Mouse (Mus musculus): Measurements from ENCODE around the gene Arl15. TPM values are rescaled to one million over a fixed set of nuclear protein-coding genes. Genes with fewer than 3 reads are reported as not detected.

The Arl15 gene
- polyA plus RNA-seq (2012), result 2.3 and 2.8 TPM in 2 replicates

GRCm38 (mm10) chr13:113794039-113794704 lies at the start of gene Arl15:
Arl15 (plus strand) TSS chr13:113794505.
- TF ChIP-seq GATA1 (IDR thresholded peaks at IDR 0.05; ENCODE audit: low read length), result no peak

DNA sequence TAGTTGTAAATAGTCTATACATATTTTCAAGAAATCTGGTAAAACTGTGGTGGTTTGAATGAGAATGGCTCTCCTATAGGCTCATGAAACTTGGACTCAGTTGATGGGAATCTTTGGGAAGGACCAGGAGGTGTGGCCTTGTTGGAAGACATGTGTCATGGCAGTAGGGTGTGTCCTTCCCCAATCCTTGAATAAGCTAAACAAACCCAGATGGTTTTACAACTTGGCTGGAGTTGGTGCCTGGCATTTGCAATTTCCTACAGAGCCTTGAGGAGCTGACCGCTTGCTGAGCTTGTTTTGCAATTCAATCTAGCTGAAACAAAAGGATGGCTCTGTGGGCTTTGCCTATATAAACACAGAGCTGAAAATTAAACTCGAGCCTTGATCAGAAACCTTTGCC lies 49.0 kb upstream of the Arl15 start:
- TF ChIP-seq GATA1 (IDR thresholded peaks at IDR 0.05; ENCODE audit: low read length), result no peak

DNA sequence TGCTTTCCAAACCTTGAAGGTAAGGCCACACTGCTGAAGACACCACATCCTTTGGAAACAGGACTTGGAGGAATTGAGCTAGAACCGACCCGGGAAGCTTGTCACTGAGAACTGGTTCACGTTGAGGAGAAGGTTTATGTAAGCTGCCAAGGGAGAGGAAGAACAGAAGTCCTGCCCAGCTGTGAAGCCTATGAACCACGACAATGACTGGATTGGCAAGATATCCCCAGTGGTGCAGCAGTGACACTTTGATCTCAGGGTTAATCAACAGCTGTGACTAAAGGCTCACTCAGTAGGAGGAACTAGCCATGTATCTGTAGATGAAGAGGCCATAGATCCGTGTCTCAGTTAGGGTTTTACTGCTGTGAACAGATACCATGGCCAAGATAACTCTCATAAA lies 43.5 kb upstream of the Arl15 start:
- TF ChIP-seq GATA1 (IDR thresholded peaks at IDR 0.05; ENCODE audit: low read length), result no peak

DNA sequence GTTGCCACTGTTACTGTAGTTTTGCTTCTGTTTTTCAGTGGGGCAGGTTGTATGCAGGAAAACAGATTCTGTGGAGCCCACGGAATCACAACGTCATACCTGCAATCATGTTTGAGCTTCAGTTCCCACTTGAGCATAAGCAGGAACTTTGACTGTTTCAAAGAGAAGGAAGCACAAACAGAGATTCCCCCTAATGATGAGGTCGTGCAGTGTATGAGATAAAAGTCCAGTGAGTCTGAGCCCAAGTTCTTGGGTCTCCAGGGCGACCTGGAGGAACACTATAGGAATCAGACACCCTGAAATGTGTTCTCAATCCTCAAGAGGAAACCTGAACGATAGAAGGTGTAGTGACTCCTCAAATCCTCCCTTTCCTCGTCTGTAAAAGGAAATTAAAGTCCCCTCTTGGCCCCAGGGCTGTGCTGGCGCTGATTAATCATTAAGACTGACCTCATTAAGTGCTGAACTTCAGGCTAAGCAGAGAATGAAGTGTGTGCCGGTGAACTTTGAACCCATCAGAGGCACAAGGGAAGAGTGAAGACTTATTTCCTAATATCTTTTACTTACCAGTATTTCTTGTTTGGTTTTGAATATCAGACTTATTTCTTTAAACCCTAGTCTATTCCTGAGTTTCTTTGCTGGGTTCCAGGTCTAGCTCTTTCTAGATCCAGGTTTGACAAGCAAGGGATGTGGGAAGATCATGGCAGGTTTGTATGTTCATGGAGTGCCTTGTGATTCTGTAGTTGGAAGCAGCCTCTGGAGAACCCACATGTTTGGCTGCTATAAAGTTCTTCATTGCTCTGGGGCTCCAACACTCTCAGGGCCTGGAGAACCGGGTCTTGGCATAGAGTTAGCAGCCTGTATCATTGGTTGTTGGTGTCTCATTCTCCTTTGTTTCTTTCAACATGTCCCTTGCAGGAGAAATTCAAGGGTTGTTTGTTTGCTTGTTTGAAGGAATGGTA lies 39.3 kb upstream of the Arl15 start:
- no peak for TF ChIP-seq GATA1 (IDR thresholded peaks at IDR 0.05; ENCODE audit: low read length)

DNA sequence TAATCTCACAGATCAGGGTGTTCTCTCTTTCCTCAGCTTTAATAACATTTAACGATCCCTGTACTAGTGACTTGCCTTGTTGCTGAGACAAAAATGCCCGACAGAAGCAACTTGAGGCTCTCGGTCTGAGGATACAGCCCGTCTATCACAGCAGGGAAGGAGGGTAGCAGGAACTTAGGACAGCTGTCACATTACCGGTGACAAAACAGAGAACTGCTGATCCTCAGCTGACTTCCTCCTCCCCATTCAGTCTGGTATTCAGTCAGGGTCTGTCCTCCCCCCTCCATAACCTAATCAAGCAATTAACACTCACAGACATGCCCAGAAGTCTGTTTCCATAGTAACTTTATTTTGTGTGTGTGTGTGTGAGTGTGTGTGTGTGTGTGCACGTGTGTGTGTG lies 38.5 kb upstream of the Arl15 start:
- no peak for TF ChIP-seq GATA1 (IDR thresholded peaks at IDR 0.05; ENCODE audit: low read length)

DNA sequence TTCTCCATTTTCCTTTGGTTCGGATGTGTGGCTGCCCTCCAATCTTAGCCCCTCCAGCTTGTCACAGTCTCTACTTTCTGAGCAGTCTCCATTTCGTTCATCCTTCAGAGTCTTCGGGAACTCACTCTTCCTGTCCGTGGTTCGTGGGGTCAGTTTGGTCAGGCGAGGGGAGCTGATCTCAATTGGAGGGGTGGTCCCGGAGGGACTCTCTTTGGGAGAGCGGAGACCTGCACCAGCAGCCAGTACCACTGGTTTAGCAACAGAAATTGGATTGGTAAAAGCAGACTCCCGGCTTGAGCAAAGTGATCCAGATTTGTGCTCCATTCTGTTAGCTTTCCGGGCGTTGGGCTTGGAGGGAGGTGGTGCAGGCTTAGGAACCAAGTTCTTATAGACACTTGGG lies 32.6 kb upstream of the Arl15 start:
- no peak for TF ChIP-seq GATA1 (IDR thresholded peaks at IDR 0.05; ENCODE audit: low read length)

DNA sequence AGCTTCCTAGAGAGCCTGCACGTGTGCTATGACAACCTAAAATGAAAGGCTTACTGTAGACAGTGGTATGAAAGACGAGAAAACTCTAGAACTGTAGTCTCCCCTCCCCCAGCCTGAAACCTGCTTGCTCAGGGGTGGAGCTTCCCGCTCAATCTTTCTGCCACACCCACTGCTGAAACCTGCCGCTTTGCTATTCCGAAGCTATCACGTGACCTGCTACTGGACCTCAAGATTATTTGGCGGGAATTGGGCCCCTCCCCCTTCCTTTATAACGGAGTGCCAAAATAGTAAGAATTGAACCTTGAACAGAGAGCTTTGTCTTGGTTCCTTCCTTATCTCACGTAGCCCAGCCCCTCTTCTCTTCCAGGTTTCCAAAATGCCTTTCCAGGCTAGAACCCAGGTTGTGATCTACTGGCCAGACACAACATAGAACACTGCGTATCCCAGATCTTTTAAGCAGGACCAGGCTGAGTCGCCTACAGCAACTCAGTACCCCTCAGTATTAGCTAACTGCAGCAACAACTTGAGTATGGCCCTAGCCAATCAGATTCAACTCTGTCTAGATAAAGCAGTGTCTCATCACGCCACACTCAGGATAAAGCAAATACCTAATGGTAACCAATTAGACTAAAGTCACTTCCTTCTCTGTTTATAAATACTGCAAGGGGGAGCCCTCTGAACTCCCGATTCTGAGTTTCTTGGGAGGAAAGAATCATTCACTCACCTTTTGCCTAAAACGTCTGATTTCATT lies 31.4 kb upstream of the Arl15 start:
- no peak for TF ChIP-seq GATA1 (IDR thresholded peaks at IDR 0.05; ENCODE audit: low read length)

DNA sequence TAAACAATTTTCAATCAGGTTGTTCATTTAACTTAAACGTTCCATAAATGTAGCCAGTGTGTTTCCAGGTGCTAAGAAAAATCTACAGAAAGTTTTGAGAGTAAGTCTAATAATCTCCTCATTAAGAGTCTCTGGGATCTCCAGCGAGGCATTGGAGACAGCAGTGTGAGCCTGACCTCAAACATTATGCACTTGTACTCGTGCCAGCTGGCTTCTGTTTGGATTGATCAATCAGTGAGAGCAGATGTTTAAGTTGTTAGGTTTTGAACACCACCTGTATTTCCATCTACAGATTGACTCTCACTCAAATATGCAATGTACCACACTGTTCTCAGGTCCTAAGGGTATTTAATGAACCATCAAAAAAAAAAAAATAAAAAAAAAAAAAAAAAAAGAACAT lies 28.9 kb upstream of the Arl15 start:
- TF ChIP-seq GATA1 (IDR thresholded peaks at IDR 0.05; ENCODE audit: low read length), result no peak

DNA sequence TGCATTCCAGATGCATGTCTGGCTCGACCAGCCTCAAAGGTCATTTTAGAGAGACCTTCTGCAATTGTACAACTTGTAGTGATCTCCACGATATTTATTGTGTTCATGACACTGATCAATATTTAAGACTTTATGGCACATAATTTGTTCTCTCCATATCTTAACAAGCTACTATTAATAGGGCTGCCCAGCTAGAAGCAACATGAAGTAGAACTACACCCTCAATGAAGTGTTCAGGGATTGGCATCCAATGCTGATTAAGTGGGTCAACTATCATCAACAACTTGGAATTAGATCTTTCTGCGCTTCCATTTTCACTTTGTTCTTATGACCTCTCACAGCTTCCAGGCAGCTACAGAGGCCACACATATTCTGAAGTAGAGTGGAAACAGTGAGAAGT lies 24.5 kb upstream of the Arl15 start:
- no peak for TF ChIP-seq GATA1 (IDR thresholded peaks at IDR 0.05; ENCODE audit: low read length)

- TF ChIP-seq GATA1 (IDR thresholded peaks at IDR 0.05; ENCODE audit: low read length), result no peak
Observed at GRCm38 (mm10) chr13:113770340-113770739, 24.0 kb upstream of the Arl15 start.

- no peak for TF ChIP-seq GATA1 (IDR thresholded peaks at IDR 0.05; ENCODE audit: low read length)
Observed at GRCm38 (mm10) chr13:113771340-113771739, 23.0 kb upstream of the Arl15 start.

DNA sequence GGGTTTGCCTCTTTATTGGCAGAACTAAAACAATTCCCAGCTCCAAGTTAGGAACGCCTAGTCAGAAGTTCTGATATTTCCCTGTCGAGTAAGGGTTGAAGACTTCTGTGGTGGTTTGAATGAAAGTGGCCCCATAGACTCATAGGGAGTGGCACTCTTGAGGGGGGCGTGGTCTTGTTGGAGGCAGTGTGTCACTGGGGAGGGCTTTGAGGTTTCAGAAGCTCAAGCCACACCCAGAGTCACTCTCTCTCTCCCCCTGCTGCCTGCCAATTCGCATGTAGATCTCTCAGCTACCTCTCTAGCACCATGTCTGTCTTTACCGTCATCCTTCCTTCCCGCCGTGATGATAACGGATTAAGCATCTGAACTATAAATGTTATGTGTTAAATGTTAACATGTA lies 19.5 kb upstream of the Arl15 start:
- no peak for TF ChIP-seq GATA1 (IDR thresholded peaks at IDR 0.05; ENCODE audit: low read length)

- no peak for TF ChIP-seq GATA1 (IDR thresholded peaks at IDR 0.05; ENCODE audit: low read length)
Observed at GRCm38 (mm10) chr13:113775244-113776140, 18.8 kb upstream of the Arl15 start.

DNA sequence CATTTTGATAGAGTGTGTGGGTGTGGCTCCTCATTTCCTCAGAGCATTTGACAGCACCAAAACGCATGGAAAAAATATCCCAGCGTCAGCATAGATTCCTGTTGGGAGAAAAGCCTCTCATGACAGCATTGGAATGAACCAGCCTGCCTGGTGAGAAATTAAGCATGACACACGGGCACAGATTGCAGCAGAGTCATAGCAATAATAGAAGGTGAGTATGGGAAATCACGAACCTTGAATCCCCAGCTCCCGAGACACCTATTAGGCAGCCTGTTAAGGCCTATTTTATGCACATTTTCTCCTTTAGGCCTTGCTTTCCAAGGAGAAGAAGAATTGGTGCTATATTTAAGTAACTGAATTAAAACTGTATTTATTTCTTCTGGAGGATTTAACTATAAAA lies 8.5 kb upstream of the Arl15 start:
- TF ChIP-seq GATA1 (IDR thresholded peaks at IDR 0.05; ENCODE audit: low read length), result no peak

DNA sequence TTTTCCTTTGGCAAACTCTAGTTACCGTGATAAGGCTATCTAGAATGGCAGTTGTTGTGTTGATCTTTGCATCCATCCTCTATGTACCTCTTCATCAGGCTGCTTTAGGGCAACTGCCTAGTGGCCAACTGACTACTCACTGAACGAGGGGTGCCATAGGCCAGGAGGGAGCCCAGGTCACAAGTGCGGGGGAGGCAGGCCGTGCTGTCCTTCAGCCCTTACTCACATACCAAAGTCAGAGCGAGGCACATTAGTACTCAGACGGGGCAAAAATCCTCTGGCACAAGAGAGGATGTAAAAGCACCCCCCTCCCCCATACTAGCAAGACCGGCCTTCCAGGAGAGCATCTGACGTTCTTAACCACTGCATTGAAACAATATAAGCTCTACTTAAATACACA lies 7.2 kb upstream of the Arl15 start:
- TF ChIP-seq GATA1 (IDR thresholded peaks at IDR 0.05; ENCODE audit: low read length), result no peak

Data from G1E-ER4 (cell line).